Mouse (Mus musculus) adrenal gland, adult (tissue): ENCODE measurements at regions not wholly inside any gene's neighbourhood (a gene's known extent, or its start where the extent isn't known, plus 50 kb on each side); places are given as distances from the start of the nearest gene placed in this dataset.
"Not testable (repeated sequence)": the region's sequence is repeated elsewhere in the genome, so short reads cannot be mapped to it uniquely, and the experiment has no call there.

Experiments used
- DNase-seq, 2 experiments: peaks; one replicate each; pipeline ENCODE4 v3.0.0; 2022 to 2023; ENCODE audit warnings: low spot score in 1 of 2; ENCODE audit not compliant: inconsistent age in 2 of 2

DNA sequence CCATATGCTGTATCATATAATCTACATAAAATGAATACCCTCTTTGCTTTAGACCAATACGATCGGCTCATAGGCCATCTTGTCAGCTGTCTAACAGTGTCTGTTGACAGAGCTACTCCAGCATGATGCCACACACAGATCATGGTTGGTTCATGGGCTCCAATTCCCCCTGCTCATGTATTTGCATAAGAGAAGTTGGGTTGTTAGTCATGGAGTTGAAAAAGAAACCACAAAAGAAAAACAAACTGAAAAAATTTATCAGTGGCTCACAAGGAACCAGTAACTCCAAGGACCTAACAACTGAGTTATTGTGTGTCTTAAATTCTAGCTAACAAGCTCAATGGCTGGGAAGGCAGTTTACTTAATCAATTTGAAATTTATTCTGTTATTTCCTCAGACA, 176.1 kb upstream of the Arhgap18 start:
- DNase-seq = no peak

DNA sequence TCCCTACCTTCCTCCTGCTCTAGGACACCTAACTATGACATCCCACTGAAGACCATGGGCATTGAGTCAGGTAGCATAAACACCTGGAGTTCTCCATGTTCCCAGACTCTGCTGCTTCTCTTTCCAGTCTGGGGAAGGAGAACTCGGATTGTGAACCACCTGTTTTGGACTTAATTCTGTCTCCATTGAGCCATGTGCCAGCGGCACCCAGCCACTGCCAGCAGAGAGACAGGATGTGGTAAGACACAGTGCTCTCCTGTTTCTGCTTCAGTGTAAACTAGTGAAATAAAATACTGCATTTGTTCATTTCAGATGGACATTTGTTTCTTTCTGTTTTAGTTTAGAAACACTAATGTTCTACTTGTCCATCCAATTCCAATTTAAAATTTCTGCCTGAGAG, 168.1 kb upstream of the Arhgap18 start:
- DNase-seq = no peak

DNA sequence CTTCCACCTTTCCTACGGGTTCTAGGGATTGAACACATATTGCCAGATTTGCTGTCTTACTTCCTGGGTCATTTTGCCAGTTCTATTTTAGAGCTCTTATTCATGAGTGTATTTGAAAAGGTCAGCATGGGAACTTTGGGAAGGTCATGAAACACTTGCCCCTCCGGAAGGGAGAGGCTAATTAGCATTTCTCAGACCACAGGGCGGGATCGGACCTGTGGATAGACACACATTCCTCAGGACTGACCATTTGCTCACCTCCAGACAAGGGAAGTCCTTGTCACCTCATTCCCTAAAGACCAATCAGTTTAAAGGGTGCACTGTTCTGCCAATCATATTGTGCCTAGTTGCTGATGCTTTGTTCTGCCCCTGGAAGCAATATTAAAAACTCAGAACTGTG, 146.1 kb upstream of the Arhgap18 start:
- not testable (repeated sequence) for DNase-seq

DNA sequence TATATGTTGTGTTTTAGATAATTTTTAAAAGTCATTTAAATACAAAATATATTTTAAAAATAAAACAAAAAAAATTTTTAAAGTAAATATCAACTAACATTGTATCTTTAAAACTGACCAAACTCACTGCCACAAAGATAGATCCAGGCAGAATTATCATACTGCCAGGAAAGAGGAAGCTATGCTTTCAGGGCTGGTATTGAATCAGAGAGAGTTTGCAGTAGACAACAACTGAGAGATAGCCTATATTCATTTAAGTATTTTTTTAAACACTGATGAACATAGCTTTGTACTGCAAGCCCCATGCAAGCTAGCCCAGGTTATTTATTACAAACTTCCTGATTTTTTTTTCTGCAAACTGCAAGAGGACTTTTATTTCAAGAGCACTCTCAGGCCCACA, 142.0 kb upstream of the Arhgap18 start:
- no peak for DNase-seq

DNA sequence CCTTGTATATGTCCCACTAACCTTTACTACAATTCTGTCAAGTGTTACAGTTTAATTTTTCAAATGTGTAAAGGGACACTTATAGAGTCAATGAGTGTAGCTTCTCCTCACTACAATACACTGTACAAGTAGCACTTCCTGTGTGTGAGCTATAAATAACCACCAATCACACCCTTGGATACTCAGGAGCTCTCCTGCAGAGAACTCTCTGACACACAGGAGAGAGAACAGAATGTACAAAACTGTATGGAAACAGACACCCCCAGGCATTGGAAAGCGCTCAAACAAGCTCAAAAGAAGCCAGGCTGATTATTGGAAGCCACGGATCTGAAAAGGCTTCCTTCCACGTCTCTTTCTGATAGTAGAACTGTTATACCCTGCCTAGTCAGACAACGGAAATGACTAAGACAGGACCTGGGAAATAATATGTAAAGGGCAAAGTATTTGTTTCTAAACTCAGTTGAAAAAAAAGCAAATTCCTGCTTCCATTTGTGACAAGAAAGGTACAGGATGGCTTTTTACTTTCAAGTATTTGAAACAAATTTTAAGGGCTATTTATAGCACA, 122.9 kb upstream of the Arhgap18 start:
- DNase-seq = no peak

DNA sequence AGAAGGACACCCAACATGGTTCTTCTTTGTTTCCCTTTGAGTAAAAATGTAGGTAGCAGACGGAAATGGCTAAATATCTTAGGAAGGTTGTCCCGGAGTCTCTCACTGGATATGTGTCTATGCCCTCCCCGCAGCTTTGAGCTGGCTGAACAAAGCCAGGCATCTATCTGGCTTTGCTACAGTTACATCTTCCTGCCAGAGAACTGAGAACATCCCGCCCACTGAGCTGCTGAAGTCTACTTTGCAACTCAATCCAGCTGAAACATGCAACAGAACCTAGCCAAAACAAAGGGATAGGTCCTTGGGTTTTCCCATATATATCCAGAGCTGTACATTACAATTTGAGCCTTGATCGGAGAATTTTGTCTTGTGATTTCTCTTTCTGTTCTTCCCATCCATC, 121.0 kb upstream of the Arhgap18 start:
- no peak for DNase-seq

DNA sequence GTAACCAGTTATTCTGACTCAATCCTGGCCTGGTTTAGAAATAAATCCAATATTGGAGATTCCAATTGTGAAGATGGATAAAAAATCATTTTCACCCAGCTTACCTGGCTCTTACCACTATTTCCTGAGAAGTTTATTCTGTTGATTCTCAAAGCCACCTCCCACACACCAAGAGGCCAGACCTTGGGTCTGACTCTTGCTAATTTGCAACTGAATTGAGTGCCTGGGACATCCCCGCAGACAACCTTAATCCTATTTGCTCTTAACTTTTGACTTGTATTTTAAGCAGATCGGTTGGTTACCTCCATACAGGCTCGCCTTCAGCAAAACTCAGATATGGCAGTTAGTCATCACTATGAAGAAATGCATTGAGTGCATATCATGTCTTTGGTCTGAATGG, 115.8 kb upstream of the Arhgap18 start:
- DNase-seq = no peak

DNA sequence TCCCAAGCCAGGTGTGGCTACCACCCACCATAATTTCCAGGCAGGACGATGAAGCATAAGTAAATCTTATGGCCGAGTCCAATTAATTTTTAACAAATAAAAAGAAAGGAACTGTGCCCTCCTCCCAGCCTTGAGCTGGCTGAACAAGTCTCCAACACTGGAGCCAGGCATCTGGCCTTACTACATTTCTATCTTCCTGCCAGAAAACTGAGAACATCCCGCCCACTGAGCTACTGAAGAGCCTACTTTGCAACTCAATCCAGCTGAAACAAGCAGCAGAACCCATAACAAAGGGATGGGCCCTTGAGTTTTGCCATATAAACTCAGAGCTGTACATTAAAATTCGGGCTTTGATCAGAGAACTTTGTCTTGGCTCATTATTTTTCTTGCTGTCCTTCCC, 115.2 kb upstream of the Arhgap18 start:
- DNase-seq = no peak

DNA sequence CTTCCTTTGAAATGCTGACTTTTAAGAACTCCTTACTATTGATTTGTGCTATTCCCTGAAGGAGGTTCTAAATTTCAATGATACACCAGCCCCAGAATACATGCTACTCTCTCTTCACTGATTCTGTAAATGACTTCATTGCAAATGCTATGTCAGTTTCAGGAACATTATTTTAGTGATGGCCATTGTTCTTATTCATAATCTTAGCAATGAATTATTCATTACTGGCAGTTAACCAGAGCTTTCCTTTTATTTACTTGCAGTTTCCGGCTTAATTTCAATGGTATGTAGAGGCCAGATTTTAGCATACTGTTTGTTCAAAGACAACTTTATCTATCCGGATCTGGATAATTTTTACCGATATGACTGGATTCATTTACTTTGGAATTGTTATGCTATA, 114.1 kb upstream of the Arhgap18 start:
- no peak for DNase-seq

DNA sequence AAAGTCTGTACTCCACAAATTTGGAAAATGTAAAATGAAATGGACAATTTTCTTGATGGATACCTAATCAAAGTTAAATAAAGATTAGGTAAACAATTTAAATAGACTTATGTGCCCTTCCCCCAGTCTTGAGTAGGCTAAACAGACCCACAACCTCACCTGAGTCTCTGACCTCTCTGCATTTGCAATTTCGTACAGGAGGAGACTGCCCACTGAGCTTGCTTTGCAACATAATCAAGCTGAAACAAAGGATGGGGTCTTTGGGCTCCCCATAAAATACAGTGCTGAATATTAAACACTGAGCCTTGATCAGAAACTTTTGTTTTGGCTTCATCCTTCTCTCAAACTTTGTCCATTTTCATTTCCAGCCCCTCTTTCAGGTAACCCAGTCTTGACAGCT, 100.1 kb upstream of the Arhgap18 start:
- no peak for DNase-seq

DNA sequence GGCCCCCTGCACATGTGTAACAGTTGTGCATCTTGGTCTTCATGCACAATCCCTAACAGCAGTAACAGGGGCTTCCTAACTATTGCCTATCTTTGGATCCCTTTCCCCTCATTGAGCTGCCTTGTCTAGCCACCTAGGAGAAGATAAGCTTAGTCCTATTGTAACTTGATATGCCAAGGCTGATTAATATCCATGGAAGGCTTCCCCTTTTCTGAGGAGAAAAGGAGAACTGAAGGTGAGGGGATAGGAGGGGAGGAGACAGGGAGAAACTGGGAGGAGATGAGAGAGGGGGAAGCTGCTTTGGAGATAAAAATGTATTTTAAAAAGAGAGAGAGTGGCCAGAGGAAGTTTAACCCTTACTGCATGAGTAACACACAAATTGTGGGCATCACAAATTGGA, 89.0 kb upstream of the Arhgap18 start:
- DNase-seq = no peak

DNA sequence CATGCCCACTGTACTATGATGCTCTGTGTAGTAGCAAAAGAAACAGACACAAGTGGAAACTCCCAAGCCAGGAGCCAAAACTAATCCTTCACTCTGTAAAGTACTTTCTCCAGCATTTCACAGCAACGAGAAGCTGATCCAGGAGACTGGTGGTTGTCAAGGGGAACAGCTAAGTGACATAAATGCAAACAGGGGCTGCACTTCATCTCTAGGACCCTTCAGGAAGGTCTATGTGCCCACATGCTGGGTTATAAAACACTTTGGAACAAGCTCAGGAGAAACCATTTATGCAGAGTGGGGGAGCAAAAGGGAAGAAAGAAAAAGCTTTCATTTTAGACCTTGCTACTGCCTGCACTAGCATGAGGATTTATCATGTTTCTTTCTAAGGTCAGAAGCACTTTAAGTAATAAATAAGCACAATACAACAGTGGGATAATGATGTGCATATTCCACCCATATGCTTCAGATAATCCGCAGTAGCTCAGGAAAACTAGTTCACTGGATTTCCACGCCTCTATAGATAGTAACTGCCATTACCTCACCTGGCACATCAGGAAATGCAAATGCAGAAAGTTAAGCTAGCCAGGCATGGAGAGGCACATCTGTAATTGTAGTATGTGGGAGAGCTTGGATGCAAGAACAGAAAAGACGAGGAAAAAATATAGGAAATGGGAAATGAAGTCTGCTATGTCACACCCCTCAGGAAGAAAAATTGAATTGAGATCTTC, 73.6 kb upstream of the Arhgap18 start:
- no peak for DNase-seq

DNA sequence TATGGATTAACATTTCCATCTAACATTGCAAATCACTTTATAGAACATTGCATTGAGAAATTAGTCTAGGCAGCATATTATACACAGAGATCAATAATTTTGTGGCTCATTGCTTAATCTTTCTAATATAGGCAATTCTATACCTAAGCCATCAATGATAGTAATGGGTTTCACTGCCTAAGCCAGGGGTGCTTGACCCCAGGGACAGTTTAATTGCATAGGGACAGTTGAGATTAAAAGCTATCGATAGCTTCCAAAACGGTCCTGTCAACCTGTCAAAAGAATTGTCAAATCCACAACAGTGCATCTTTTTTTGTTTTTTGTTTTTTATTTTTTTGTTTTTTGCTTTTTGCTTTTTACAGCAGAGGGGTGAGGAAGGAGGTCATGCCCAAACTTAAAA, 58.5 kb upstream of the Arhgap18 start:
- DNase-seq = no peak

DNA sequence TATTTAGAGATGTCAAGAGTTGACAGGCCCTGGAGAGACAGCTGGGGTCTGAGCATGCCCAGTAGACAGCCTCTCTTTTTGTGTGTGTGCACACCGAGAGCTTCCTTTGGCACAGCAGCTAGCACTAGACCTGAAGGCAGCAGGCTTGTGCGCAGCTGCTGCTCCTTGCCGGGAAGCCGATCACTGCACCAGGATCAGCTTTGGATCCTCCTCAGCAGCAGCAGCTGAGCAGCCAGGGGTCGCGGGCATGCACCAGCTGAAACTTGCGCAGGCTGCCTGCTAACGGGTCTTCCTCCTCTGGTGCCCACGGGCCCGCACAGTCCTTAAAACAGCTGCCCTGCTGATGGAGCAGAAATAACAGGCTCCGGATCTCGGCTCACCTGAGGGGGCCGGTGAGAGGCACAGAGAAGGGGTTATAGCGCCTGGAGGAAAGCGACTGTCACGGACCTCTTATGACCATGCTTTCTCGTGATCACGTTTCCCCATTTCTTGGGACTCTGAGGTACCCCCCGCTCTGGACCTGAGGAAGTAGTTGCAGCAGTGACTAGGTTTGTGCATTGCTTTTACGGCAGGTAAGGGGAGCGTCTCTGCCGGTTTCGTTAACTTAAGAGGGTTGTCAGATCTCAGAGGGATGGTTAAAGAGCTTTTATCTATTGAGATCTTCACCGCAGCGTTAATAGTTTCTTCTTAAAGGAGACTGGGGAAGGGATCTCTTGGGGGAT, 57.8 kb upstream of the Arhgap18 start:
- no peak for DNase-seq
